Mouse (Mus musculus) forebrain, embryonic 11.5 days (tissue): ENCODE measurements around the gene H2-Ob. TPM values are rescaled to one million over a fixed set of nuclear protein-coding genes. Genes with fewer than 3 reads are reported as not detected.
A peak's percentile ranks its signal among the peaks of the same experiment; 100 is the strongest.

Experiments
- ATAC-seq: fragments of 200-750 bp; cut with Nextera tagmentation; replicated peaks from 2 replicates; pipeline ENCODE4 v1.8.0; 2017; ENCODE audit warnings: moderate TSS enrichment; ENCODE audit not compliant: low FRiP score
- DNase-seq: peaks from one replicate; pipeline ENCODE4 v3.0.0-alpha.2; 2017; ENCODE audit warnings: low spot score
- H3K27ac ChIP-seq: fragments of 300-500 bp; sonication (generic); 2 replicates; pipeline ENCODE4 v1.5.1; 2014; ENCODE audit warnings: low read depth, low read length
- H3K27me3 ChIP-seq: fragments of 300-500 bp; sonication (generic); 2 replicates; pipeline ENCODE4 v1.6.1; 2014; ENCODE audit warnings: mild to moderate bottlenecking, low read length, mixed read lengths; ENCODE audit not compliant: control insufficient read depth, insufficient read depth
- H3K36me3 ChIP-seq: fragments of 300-500 bp; sonication (generic); 2 replicates; pipeline ENCODE4 v1.6.1; 2014; ENCODE audit warnings: mild to moderate bottlenecking, low read length, moderate library complexity, mixed read lengths; ENCODE audit not compliant: control insufficient read depth, insufficient read depth
- H3K4me1 ChIP-seq: fragments of 300-500 bp; sonication (generic); replicated peaks from 2 replicates; pipeline ENCODE4 v1.6.1; 2014; ENCODE audit warnings: low read length, mixed read lengths; ENCODE audit not compliant: control insufficient read depth, insufficient read depth
- H3K4me2 ChIP-seq: fragments of 300-500 bp; sonication (generic); 2 replicates; pipeline ENCODE4 v1.6.1; 2014; ENCODE audit warnings: low read depth, mild to moderate bottlenecking, low read length, moderate library complexity, mixed read lengths; ENCODE audit not compliant: severe bottlenecking
- H3K4me3 ChIP-seq: fragments of 300-500 bp; sonication (generic); 2 replicates; pipeline ENCODE4 v1.5.1; 2014; ENCODE audit warnings: low read depth, low read length
- H3K9ac ChIP-seq: fragments of 300-500 bp; sonication (generic); 2 replicates; pipeline ENCODE4 v1.6.1; 2014; ENCODE audit warnings: low read length
- H3K9me3 ChIP-seq: fragments of 300-500 bp; sonication (generic); 2 replicates; pipeline ENCODE4 v1.6.1; 2016; ENCODE audit warnings: low read length, mixed read lengths; ENCODE audit not compliant: control insufficient read depth
- WGBS: fragments of 180-500 bp; shearing (Covaris S2); extraction: QIAGEN DNeasy Blood & Tissue Kit; methylation state at CpG from one replicate; pipeline ENCODE4 v1.1.7; 2014; 5-methylcytosine and 5-hydroxymethylcytosine counted together
- polyA plus RNA-seq: library from polyadenylated mRNA; unstranded; fragments of >200 nt; fragmentation: Nextera tagmentation; extraction: Ambion mirVana; gene quantifications from 2 replicates; pipeline ENCODE4 v1.2.1, GENCODE M21; 2014

The H2-Ob gene
- polyA plus RNA-seq, 1 experiment from 2014 or later = not detected

GRCm38 (mm10) chr17:34287648-34288047 is 48.9 kb downstream of the H2-Ob start, which contains the start of gene H2-Aa:
H2-Aa (minus strand) TSS chr17:34287823.
- no peak for ATAC-seq
- Histone ChIP-seq H3K4me1 (no peaks in the 10 kb centered on the region), H3K27me3 (no peaks in the 10 kb centered on the region), H3K36me3 (no peaks in the 10 kb centered on the region), H3K27ac (no peak within 1 kb of the TSS), H3K9ac (no peak within 1 kb of the TSS), H3K4me2 (no peak within 1 kb of the TSS), H3K9me3 (no peaks in the 10 kb centered on the region), H3K4me3 (no peak within 1 kb of the TSS)
- 13% methylated on average over 8 of the region's 8 CpGs for WGBS
- peak; percentile 59 for DNase-seq

GRCm38 (mm10) chr17:34288131-34288530 is 49.4 kb downstream of the H2-Ob start:
- H3K9ac ChIP-seq = no peak overlapping the region
- no peak overlapping the region for H3K27ac ChIP-seq
- no peaks in the 10 kb centered on the region for H3K4me1 ChIP-seq
- DNase-seq = no peak
- H3K36me3 ChIP-seq = no peaks in the 10 kb centered on the region
- no peaks in the 10 kb centered on the region for H3K9me3 ChIP-seq
- 69% methylated on average over 3 of the region's 3 CpGs for WGBS
- H3K4me3 ChIP-seq = no peak overlapping the region
- no peaks in the 10 kb centered on the region for H3K27me3 ChIP-seq
- no peak for ATAC-seq
- H3K4me2 ChIP-seq = no peak overlapping the region

GRCm38 (mm10) chr17:34291609-34292008 is 52.9 kb downstream of the H2-Ob start:
- DNase-seq (peak; percentile 92), ATAC-seq (peak; percentile 83)
- no peak overlapping the region for H3K4me3 ChIP-seq
- no peak overlapping the region for H3K4me2 ChIP-seq
- no peaks in the 10 kb centered on the region for H3K9me3 ChIP-seq
- 16% methylated on average over 8 of the region's 8 CpGs for WGBS
- no peaks in the 10 kb centered on the region for H3K36me3 ChIP-seq
- no peaks in the 10 kb centered on the region for H3K4me1 ChIP-seq
- H3K27me3 ChIP-seq = no peaks in the 10 kb centered on the region
- no peak overlapping the region for H3K27ac ChIP-seq
- no peak overlapping the region for H3K9ac ChIP-seq

- Histone ChIP-seq H3K9me3 (no peaks in the 10 kb centered on the region), H3K36me3 (no peaks in the 10 kb centered on the region), H3K9ac (no peak overlapping the region), H3K27ac (no peak overlapping the region), H3K4me1 (no peaks in the 10 kb centered on the region), H3K27me3 (no peaks in the 10 kb centered on the region; the same call in 1 of the 2 replicates), H3K4me2 (no peak overlapping the region), H3K4me3 (no peak overlapping the region)
- 88% methylated on average over 4 of the region's 4 CpGs for WGBS
- ATAC-seq (no peak), DNase-seq (no peak)
Observed at GRCm38 (mm10) chr17:34292570-34292969, 53.9 kb downstream of the H2-Ob start.

GRCm38 (mm10) chr17:34293533-34293932 is 54.8 kb downstream of the H2-Ob start:
- no peaks in the 10 kb centered on the region for H3K9me3 ChIP-seq
- no peak for ATAC-seq
- WGBS = 57% methylated on average over 2 of the region's 2 CpGs

GRCm38 (mm10) chr17:34294249-34294648 is 55.5 kb downstream of the H2-Ob start:
- Histone ChIP-seq H3K4me3 (no peak overlapping the region), H3K9me3 (no peaks in the 10 kb centered on the region), H3K36me3 (no peaks in the 10 kb centered on the region), H3K27ac (no peak overlapping the region), H3K9ac (no peak overlapping the region), H3K4me2 (no peak overlapping the region), H3K4me1 (no peaks in the 10 kb centered on the region), H3K27me3 (no peaks in the 10 kb centered on the region; the same call in 1 of the 2 replicates)
- WGBS = 74% methylated on average over 4 of the region's 4 CpGs
- no peak for DNase-seq
- no peak for ATAC-seq

More at GRCm38 (mm10) chr17:34293533-34293932, 54.8 kb downstream of the H2-Ob start:
- Histone ChIP-seq H3K27me3 (no peaks in the 10 kb centered on the region; the same call in 1 of the 2 replicates), H3K27ac (no peak overlapping the region), H3K36me3 (no peaks in the 10 kb centered on the region), H3K4me3 (no peak overlapping the region), H3K4me1 (no peaks in the 10 kb centered on the region), H3K4me2 (no peak overlapping the region), H3K9ac (no peak overlapping the region)
- DNase-seq = no peak

GRCm38 (mm10) chr17:34295307-34295706 is 56.6 kb downstream of the H2-Ob start:
- Histone ChIP-seq H3K4me3 (no peak overlapping the region), H3K27ac (no peak overlapping the region), H3K36me3 (no peaks in the 10 kb centered on the region), H3K4me2 (no peak overlapping the region), H3K9me3 (no peaks in the 10 kb centered on the region), H3K4me1 (no peaks in the 10 kb centered on the region), H3K9ac (no peak overlapping the region), H3K27me3 (no peaks in the 10 kb centered on the region; the same call in 1 of the 2 replicates)
- DNase-seq (no peak), ATAC-seq (no peak)

- Histone ChIP-seq H3K4me1 (no peaks in the 10 kb centered on the region), H3K9ac (peak overlapping the region; percentile 35; the same call in 1 of the 2 replicates), H3K4me2 (peak overlapping the region; percentile 47; the same call in 1 of the 2 replicates), H3K27me3 (no peaks in the 10 kb centered on the region; the same call in 1 of the 2 replicates), H3K36me3 (no peaks in the 10 kb centered on the region), H3K9me3 (no peaks in the 10 kb centered on the region), H3K27ac (no peak overlapping the region), H3K4me3 (peak overlapping the region; percentile 21; the same call in 1 of the 2 replicates)
- DNase-seq = no peak
- 0 out of 2 replicates have a peak, but pooled peaks have one; percentile 27 for ATAC-seq
- 22% methylated on average over 23 of the region's 23 CpGs for WGBS
Observed at GRCm38 (mm10) chr17:34295891-34296794, 57.4 kb downstream of the H2-Ob start.
